Mouse (Mus musculus): ENCODE results near the gene Map9. TPM values are rescaled to one million over a fixed set of nuclear protein-coding genes. Genes with fewer than 3 reads are reported as not detected.
"Not testable (repeated sequence)": the region's sequence is repeated elsewhere in the genome, so short reads cannot be mapped to it uniquely, and the experiment has no call there.

Map9 gene
- 17.4 and 20.3 TPM in 2 replicates for polyA plus RNA-seq (2016; fragmentation: Nextera tagmentation; extraction: Ambion mirVana)

DNA sequence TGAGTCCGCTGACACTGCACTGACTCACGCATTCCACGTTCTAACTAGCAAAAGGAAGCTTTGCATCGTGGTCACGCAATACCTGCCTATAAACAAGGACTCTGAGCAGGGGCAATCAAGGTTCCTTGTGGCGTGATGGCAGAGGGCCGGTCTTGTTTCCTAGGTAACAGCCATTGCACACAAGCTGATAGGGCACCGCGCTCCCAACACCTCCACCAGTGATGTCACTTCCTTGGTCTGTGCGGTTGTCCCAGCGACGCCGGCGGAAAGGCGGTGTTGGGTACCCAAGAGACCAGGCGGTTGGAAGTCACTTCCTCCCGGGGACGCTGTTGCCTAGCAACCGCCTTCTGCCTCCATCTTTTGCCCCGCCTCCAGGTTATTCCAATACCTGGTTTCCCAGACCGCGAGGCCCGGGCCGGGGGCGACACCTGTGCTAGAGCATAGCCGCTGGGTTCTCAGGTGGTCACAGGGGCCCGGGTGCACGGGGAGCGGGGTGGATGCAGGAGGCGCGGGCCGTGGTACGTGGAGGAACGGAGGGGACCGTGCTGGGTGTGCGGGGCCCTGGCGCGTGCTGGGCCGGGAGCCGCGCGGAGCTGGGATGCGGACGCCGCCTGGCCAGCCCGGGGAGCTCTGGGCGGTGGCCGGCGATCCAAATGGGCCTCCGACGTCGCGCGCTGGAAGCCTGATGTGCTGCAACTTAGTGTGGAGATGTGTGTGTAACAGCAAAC lies at the start of gene Map9:
Gene Map9 (plus strand): TSS at position 248 of the 728 bp plus-strand sequence.
- peak; percentile 100 for ATAC-seq (ENCODE audit: low FRiP score, low read depth)
- Histone ChIP-seq H3K27ac (replicated peaks) (peak within 1 kb of the TSS; percentile 78), H3K4me2 (replicated peaks) (peak within 1 kb of the TSS; percentile 68), H3K9ac (replicated peaks) (peak within 1 kb of the TSS; percentile 67), H3K9me3 (no peaks in the 10 kb centered on the region), H3K4me1 (0 out of 2 replicates have a peak, but pooled peaks cover 4% of the 10 kb centered on the region), H3K4me3 (peak within 1 kb of the TSS; percentile 86), H3K27me3 (no peaks in the 10 kb centered on the region), H3K36me3 (peaks cover 5% of the 10 kb centered on the region; the same call in 1 of the 2 replicates)
- under 1% methylated on average over 50 of the region's 54 CpGs for WGBS

DNA sequence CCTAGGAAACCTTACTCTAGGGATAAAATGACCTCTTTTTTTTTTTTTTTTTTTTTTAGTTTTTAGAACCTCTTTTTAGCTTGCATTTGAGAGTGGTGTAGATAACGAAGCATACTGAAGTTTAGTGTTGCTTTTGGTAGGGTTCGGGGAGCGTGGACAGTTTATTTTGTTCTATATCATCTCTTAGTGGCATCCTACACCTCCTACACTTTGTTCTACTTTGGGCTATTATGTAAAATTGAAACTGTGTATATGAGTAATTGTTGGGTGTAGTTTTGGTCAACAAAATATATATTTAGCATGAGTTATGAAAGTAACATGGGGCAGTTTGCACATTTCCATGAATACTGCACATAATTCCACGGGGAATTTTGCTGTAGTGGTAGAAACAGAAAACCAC lies 42.1 kb upstream of the Map9 start:
- Histone ChIP-seq H3K4me1 (no peaks in the 10 kb centered on the region), H3K36me3 (no peaks in the 10 kb centered on the region), H3K27ac (replicated peaks) (no peak overlapping the region), H3K9ac (replicated peaks) (no peak overlapping the region), H3K9me3 (no peaks in the 10 kb centered on the region), H3K27me3 (no peaks in the 10 kb centered on the region), H3K4me3 (no peak overlapping the region), H3K4me2 (replicated peaks) (no peak overlapping the region)
- ATAC-seq (ENCODE audit: low FRiP score, low read depth) = no peak
- WGBS = 86% methylated on average over 4 of the region's 4 CpGs

DNA sequence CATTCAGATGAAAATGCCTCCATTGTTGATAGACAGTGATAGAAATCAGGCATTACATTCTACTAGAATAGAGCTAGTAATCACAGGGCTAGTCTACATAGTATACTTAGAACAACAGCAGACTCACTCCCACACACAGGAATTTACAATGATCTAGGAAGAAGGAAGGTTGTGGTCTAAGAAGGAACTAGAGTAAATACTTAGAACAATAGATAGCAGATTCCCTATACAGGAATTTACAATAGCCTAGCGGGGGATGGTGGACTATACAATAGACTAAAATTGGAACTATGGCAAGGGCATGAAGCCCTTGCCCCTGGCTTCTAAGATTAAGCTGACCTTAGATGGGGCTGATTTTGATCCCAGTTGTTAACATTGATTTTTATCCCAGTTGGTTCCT lies 31.1 kb upstream of the Map9 start:
- H3K4me2 ChIP-seq (replicated peaks) = not testable (repeated sequence)

DNA sequence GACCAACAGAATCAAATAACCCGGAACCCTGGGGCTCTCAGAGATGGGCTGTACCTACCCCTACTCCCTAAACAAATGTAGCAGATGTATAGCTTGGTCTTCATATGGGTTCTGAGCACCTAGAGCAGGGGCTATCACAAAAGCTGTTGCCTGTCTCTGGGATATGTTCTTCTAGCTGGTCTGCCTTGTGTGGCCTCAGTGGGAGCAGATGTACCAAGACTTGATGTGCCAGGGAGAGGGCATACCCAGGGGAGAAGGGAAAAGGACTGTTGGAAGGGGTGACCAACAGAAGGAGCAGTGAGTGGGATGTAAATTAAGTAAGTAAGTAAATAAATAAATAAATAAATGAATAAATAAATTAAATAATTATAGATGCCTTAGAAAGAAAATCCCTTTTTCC lies 25.8 kb upstream of the Map9 start:
- H3K4me1 ChIP-seq = no peaks in the 10 kb centered on the region
- H3K36me3 ChIP-seq = no peaks in the 10 kb centered on the region
- no peak overlapping the region for H3K4me3 ChIP-seq
- no peak overlapping the region for H3K27ac ChIP-seq (replicated peaks)
- peak; percentile 50; the same call in 1 of the 2 replicates for ATAC-seq (ENCODE audit: low FRiP score, low read depth)
- 85% methylated on average over 1 of the region's 1 CpGs for WGBS
- no peaks in the 10 kb centered on the region for H3K9me3 ChIP-seq
- H3K27me3 ChIP-seq = no peaks in the 10 kb centered on the region
- no peak overlapping the region for H3K4me2 ChIP-seq (replicated peaks)
- H3K9ac ChIP-seq (replicated peaks) = no peak overlapping the region

More for the DNA sequence above, 31.1 kb upstream of the Map9 start:
- H3K36me3 ChIP-seq; H3K4me3 ChIP-seq; ATAC-seq (ENCODE audit: low FRiP score, low read depth); H3K9me3 ChIP-seq; H3K4me1 ChIP-seq; H3K9ac ChIP-seq (replicated peaks); H3K27me3 ChIP-seq; H3K27ac ChIP-seq (replicated peaks): not testable (repeated sequence)
- 93% methylated on average over 1 of the region's 1 CpGs for WGBS

DNA sequence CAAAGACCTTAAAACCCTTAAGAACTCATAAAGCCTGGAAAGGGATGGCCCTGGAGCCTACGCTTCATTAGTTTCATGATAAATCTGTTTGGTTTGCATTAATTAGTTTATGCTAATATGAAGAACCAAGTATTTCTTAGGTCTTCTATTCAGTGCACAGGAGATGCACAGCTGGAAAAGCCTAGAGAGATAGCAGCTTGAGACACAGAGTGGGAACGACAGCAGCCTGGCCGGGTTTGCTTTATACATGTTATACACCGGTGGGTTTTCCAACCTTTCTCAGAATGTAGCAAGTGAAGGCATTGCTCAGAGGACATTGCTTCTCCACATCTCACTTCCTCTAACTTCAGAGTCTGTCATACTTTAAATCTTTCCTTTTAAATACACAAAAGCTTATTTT lies 25.3 kb upstream of the Map9 start:
- Histone ChIP-seq H3K36me3 (no peaks in the 10 kb centered on the region), H3K4me3 (no peak overlapping the region), H3K4me2 (replicated peaks) (no peak overlapping the region), H3K4me1 (no peaks in the 10 kb centered on the region), H3K9ac (replicated peaks) (no peak overlapping the region), H3K27me3 (no peaks in the 10 kb centered on the region), H3K27ac (replicated peaks) (no peak overlapping the region), H3K9me3 (no peaks in the 10 kb centered on the region)
- WGBS = 83% methylated on average over 4 of the region's 4 CpGs
- ATAC-seq (ENCODE audit: low FRiP score, low read depth) = no peak

DNA sequence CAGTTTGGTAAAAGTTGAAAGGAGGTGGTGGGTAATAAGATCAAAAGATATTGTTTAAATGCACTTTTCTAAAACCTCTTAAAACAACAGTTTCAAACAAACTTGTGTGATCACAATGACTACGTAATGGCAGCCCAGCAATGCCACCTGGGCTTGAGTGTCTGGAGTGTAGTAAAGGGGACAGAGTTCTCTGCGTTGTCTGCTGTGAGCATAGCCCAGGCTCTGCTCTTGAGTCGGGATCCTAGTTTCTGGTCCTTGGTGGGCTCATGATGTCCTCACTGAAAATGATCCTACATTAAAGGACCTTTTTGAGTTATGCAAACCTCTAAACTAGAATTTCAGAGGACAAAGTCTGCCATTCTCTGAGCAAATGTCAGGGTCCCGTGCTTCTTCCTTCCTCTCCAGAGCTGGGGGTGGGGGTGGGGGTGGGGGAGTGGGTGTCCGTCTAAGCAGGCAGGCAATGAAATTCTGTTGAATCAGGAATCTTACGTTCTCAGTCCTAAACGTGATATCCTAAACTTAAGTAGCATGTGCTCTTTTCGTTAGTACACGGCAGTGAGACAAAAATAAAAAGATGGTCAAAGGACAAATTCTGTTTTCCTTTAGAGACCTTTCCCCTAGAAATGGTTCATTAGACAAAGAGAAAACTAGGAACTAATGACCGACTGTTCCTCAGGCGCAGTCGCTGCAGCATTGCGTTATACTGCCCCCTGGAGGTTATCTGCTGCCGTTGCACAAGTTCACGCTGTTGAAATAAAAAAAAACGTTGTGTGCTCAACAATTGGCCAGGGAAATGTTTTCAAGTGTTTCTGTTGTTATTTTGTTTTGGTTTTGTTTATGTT lies 24.5 kb upstream of the Map9 start:
- ATAC-seq (ENCODE audit: low FRiP score, low read depth) = peak; percentile 77
- peak overlapping the region; percentile 50 for H3K4me2 ChIP-seq (replicated peaks)
- no peaks in the 10 kb centered on the region for H3K27me3 ChIP-seq
- H3K36me3 ChIP-seq = no peaks in the 10 kb centered on the region
- no peak overlapping the region; the same call in 1 of the 2 replicates for H3K9ac ChIP-seq (replicated peaks)
- no peak overlapping the region for H3K27ac ChIP-seq (replicated peaks)
- 7% methylated on average over 16 of the region's 16 CpGs for WGBS
- H3K4me3 ChIP-seq = peak overlapping the region; percentile 34
- H3K9me3 ChIP-seq = no peaks in the 10 kb centered on the region
- H3K4me1 ChIP-seq = no peaks in the 10 kb centered on the region

DNA sequence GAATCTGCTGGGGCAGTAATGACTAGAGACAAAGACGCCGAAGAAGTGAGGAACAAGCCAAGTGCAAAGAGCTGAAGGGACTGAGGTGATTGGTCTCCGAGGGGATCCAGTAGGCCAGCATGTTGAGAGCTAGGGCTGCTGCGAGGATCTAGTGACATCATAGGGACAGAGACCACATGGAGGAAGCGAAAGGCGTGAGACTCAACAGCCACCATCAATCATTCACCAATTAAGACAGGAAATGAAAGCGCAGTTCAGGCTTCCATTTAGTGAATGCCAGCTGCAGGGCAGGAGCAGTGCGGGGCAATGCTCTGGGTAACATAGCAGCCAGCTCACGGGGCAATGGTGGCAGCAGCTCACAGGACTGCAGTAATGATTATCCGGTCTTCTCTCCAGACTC lies 17.7 kb upstream of the Map9 start:
- no peak overlapping the region for H3K9ac ChIP-seq (replicated peaks)
- no peak overlapping the region for H3K4me3 ChIP-seq
- no peak overlapping the region for H3K27ac ChIP-seq (replicated peaks)
- H3K9me3 ChIP-seq = no peaks in the 10 kb centered on the region
- H3K36me3 ChIP-seq = no peaks in the 10 kb centered on the region
- no peak overlapping the region for H3K4me2 ChIP-seq (replicated peaks)
- WGBS = 87% methylated on average over 10 of the region's 10 CpGs
- no peaks in the 10 kb centered on the region for H3K4me1 ChIP-seq
- ATAC-seq (ENCODE audit: low FRiP score, low read depth) = no peak
- no peaks in the 10 kb centered on the region for H3K27me3 ChIP-seq

DNA sequence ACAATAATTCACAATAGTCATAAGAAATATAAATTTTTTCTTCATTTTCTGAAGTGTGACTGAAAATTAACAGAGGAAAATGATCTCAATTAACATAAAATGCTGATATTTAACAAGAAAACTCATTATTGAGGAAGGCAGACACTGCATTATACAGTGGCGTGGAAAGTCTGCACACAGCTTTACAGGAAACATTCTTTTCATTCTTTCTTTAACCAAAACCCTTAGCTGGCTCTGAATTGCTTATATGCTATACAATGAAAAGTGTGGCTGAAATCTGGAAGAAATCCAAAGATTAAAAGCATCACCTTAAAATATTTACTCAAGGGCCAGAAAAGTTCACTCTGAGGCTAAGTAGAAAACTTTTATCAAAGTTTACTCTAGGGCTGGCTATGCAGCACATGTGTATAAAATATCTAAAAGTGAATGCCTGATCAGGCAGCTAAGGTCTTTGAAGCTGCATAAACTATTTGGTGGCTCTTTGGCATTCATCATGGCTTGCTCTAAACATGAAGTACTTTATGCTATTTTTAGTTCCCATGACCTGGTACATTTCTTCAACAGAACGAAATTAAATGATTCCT lies 9.5 kb upstream of the Map9 start:
- Histone ChIP-seq H3K4me2 (replicated peaks) (no peak overlapping the region), H3K4me1 (no peaks in the 10 kb centered on the region), H3K36me3 (no peaks in the 10 kb centered on the region), H3K9me3 (no peaks in the 10 kb centered on the region), H3K27ac (replicated peaks) (no peak overlapping the region), H3K9ac (replicated peaks) (no peak overlapping the region), H3K27me3 (no peaks in the 10 kb centered on the region), H3K4me3 (no peak overlapping the region)
- ATAC-seq (ENCODE audit: low FRiP score, low read depth) = no peak
- WGBS = 68% methylated on average over 2 of the region's 2 CpGs

DNA sequence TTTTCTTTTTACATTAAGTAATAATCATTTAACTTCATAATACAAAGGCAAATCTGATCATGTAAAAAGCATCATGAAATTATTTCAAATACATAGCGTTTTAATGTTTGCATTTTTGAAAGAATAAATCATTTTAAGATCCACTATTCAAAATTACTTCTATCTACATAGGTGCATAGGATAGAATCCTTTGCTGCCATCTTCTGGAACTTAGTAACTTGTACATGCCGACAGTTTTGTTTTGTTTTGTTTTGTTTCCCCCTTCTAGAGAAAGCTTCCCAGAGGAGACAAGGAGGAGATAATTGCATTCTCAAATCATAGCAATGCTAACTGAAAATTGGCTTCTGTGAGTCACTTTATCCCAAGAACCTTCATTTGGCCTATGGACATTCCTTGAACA lies 7.5 kb upstream of the Map9 start:
- Histone ChIP-seq H3K27me3 (no peaks in the 10 kb centered on the region), H3K36me3 (no peaks in the 10 kb centered on the region), H3K27ac (replicated peaks) (no peak overlapping the region), H3K9me3 (no peaks in the 10 kb centered on the region), H3K4me1 (no peaks in the 10 kb centered on the region), H3K4me2 (replicated peaks) (no peak overlapping the region), H3K4me3 (no peak overlapping the region), H3K9ac (replicated peaks) (no peak overlapping the region)
- 38% methylated on average over 2 of the region's 2 CpGs for WGBS
- no peak for ATAC-seq (ENCODE audit: low FRiP score, low read depth)

DNA sequence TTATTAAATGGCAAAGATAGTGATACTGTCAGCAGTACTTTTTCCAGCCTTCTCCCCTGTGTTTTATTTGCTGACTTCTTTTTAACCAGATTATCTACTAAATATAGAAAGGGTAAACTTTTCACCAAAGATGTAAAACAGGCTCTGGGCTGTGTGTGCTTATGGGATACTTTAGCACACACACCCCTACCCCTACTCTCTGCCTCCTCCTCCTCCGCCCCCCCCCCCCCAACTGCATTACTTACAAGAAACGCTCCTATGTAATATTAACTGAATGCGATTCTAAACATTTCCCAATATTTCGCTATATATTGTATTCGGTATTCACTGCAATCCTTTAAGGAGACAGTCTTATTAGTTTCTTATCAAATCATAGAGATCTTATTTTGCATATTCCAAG lies 504 bp upstream of the Map9 start:
- H3K36me3 ChIP-seq = peaks cover 5% of the 10 kb centered on the region; the same call in 1 of the 2 replicates
- WGBS = 1% methylated on average over 4 of the region's 5 CpGs

DNA sequence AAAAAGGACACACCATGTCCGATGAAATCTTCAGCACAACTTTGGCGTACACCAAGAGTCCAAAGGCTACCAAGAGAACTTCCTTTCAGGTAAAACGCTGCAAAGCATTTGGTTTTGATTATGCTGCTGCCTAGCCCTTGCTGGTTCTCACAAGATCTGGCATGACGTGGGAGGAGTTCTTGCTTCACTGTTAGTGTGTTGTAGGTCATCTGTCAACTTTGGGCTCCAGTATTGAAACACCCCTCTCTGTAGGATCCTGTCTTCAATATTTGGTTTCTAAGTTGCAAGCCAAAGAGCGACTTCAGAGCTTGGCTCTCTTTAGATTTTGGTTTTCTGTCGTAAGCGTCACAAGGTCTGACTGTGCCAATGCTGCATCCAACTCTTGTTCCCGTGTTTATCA lies 1.2 kb downstream of the Map9 start:
- no peak for ATAC-seq (ENCODE audit: low FRiP score, low read depth)
- H3K4me2 ChIP-seq (replicated peaks) = peak overlapping the region; percentile 68

More for the DNA sequence above, 504 bp upstream of the Map9 start:
- peak overlapping the region; percentile 78 for H3K27ac ChIP-seq (replicated peaks)
- H3K9me3 ChIP-seq = no peaks in the 10 kb centered on the region
- 0 out of 2 replicates have a peak, but pooled peaks cover 4% of the 10 kb centered on the region for H3K4me1 ChIP-seq
- H3K27me3 ChIP-seq = no peaks in the 10 kb centered on the region
- ATAC-seq (ENCODE audit: low FRiP score, low read depth) = peak; percentile 38
- peak overlapping the region; percentile 68 for H3K4me2 ChIP-seq (replicated peaks)
- peak overlapping the region; percentile 31; the same call in 1 of the 2 replicates for H3K9ac ChIP-seq (replicated peaks)
- H3K4me3 ChIP-seq = peak overlapping the region; percentile 86

DNA sequence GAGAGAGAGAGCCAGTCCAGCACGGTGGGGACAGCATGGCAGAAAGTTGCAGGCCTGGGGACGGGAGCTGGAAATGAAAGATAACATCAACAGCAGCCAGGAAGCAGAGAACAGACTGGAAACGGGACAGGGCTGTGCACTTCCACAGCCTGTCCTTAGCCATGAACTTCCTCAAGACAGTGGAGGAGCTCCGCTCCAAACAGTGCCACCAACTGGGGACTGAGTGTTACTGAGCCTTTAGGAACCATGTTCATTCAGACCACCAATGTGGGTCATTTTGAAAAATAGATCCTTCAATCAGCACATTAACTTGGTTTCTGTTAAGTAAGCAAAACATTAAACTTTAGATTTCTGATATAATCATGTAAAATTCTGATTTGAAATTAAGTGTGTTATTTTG lies 4.6 kb downstream of the Map9 start:
- WGBS = 44% methylated on average over 4 of the region's 4 CpGs
- no peaks in the 10 kb centered on the region for H3K27me3 ChIP-seq
- no peak overlapping the region for H3K27ac ChIP-seq (replicated peaks)

More for the DNA sequence above, 1.2 kb downstream of the Map9 start:
- no peak overlapping the region for H3K27ac ChIP-seq (replicated peaks)
- no peak overlapping the region for H3K4me3 ChIP-seq
- no peaks in the 10 kb centered on the region for H3K27me3 ChIP-seq
- no peak overlapping the region for H3K9ac ChIP-seq (replicated peaks)
- WGBS = 91% methylated on average over 8 of the region's 8 CpGs
- 0 out of 2 replicates have a peak, but pooled peaks cover 4% of the 10 kb centered on the region for H3K4me1 ChIP-seq
- H3K9me3 ChIP-seq = no peaks in the 10 kb centered on the region
- peaks cover 13% of the 10 kb centered on the region; the same call in 1 of the 2 replicates for H3K36me3 ChIP-seq

More for the DNA sequence above, 4.6 kb downstream of the Map9 start:
- Histone ChIP-seq H3K4me1 (0 out of 2 replicates have a peak, but pooled peaks cover 4% of the 10 kb centered on the region), H3K9me3 (no peaks in the 10 kb centered on the region), H3K9ac (replicated peaks) (no peak overlapping the region), H3K4me3 (no peak overlapping the region), H3K4me2 (replicated peaks) (no peak overlapping the region), H3K36me3 (peaks cover 20% of the 10 kb centered on the region; the same call in 1 of the 2 replicates)
- ATAC-seq (ENCODE audit: low FRiP score, low read depth) = no peak

All from midbrain, embryonic 12.5 days (tissue).